Mouse (Mus musculus) frontal cortex, adult (tissue): ENCODE measurements around the gene Spint2.
"Not testable (repeated sequence)": the region's sequence is repeated elsewhere in the genome, so short reads cannot be mapped to it uniquely, and the experiment has no call there.

Source experiments
- ATAC-seq: cut with Nextera tagmentation; 2 replicates; pipeline ENCODE4 v1.9.2; 2017; ENCODE audit warnings: mild to moderate bottlenecking, moderate library complexity, mixed read lengths; ENCODE audit not compliant: low TSS enrichment

Gene Spint2

DNA sequence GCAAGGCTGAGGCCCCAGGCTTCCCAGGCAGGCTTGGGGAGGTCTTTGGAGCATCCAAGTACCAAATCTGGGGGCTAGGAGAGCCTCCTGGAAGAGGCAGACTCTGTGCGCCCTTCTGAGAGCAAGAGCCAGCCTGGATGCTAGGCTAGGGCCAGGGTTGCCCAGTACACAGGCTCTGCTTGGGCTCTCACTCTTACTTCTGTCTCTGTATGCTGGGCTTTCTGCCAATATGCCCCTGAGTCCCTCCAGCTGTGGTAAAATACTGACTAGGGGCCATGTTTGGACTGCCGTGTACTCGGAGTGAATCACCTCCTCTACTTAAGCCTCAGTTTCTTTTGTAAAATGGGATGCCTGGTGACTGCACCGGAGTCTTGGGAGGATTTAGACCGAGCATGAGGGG is 35.7 kb downstream of the Spint2 start:
- ATAC-seq: no peak

DNA sequence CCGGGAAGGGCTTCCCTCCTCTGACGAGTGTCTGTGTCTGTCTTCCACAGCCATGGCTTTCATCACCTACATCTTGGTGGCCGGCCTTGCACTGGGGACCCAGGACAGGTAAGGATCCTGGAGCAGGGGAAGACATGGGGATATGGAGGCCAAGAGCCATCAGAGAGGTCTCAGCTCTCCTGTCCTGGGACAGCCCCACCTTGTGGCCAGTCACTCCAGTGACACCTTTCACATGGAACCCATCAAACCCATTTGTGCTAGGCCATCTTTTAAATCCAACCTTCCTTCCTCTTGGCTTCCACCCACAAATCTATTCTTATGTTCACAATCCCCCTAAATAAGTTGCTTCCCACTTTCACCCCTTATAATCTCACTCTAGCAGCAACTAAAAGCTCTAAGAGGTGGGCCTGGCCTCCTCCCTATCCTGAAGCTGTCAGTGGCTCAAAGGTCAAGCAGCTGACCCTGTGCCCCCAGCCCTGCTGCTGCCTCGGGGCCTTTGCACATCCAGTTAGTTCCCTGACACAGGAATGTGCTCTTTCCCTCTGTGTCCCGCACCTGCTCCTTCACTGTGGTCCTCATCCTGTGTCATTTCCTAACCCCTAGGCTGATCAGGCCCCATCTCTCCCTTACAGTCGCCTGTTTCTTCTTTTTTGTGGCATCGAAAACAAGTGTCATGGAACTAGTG is 36.8 kb downstream of the Spint2 start:
- ATAC-seq: no peak

DNA sequence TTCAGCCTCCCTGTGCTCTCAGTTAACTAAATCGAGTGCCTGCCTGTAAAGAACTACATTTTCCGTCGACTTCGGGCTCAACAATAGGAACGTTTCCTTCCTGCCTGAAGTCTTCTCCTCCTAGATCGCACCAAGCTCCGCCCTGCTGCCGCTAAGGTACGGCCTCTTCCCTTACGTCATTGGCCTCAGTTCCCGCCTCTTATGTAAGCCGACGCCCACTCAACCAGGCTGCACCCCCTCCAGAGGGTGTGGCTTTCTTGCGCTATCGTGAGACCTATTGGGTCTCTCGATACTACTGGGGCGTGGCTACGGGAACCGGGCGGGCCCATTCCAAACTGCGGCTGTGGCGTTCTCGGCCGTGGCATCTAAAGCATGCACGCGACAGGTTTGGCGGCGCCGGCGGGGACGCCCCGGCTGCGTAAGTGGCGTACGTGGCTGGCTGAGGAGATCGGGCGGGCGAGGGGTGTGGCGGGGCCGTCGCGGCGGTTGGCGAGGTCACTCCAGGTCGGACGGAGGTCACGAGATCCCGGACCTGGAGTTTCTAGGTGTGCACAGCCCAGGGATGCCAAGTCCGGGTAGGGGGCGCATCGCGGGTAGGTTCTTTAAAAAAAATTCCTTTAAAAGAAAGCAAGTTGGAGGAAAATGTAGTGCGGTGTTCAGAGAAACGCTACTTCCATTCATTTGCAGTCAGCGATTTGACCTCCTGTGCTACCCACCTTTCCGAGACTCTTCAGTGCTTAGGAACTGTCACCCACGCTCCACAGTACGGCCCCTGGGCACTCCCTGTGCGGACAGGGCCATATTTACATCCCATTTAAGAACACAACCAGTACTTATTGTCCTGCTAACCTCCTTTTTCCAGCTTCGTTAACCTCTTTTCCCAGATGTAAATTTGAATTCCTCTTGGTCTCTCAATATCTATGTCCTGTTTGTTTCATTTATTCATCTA is 43.4 kb downstream of the Spint2 start, which contains the start of gene Yif1b:
Gene Yif1b (plus strand): TSS at position 311 of the 949 bp plus-strand sequence.
- peak; percentile 96 for ATAC-seq

DNA sequence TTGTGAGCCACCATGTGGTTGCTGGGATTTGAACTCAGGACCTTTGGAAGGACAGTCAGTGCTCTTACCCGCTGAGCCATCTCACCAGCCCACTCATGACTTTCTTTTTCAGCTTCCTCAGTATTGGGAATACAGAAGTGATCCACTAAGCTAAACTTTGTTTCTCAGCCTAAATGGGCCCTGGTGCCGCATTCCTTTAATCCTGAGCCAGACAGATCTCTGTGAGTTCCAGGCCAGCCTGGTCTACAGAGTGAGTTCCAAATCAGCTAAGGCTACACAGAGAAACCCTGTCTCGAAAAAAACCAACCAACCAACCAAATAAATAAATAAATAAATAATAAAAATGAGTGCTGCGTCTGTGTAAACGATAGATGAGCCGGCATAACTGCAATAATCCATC is 44.1 kb downstream of the Spint2 start:
- not testable (repeated sequence) for ATAC-seq

DNA sequence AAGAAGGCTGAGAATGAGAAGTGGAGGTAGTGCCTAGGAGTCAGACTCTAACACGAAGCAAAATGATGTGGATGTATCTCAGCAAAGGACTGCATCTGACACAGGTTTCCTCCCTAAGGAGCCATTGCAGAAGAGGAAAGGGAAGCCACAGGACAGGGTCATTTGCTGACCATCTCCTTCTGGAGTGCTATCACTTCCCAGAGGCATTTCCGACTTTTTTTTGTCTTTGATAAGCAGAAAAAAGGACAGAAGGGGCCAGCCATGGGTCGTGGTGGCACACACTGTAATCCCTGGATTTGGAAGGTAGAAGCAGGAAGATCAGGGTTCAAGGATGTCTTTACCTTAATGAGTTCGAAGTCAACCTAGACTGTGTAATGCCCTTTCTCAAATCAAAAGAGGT is 45.1 kb downstream of the Spint2 start:
- no peak for ATAC-seq

DNA sequence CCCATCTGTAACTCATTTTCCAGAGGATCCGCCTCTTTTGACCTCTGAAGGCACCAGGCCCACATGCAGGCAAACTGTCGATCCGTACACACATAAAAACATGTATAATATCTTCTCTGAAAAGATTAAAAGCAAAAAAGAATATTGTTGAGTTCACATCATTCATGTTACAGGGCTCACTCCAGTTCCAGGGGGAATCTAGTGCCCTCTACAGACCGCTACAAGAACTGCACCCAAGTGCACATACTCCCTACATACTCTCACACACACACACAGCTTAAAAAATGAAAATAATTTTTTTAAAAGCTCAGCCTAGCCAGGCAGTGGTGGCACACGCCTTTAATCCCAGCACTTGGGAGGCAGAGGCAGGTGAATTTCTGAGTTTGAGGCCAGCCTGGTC is 47.1 kb downstream of the Spint2 start:
- no peak for ATAC-seq

DNA sequence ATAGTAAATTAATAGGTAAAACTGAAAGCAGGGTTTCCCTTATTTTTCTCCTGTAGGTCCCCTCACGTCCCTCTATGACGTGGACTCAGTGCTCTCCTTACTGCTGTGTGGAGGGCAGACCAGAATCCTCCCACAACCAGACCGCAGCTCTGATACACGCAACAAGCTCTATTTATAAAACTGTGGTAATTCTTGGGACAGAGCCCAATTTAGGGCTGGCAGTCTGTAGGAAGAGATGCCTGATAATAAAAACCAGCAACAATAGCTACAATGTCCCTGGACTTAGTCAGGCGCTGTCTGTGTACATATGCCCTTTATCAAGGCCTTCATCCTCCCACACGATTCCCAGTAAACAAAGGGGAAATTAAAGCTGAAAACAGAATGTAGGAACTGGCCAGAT is 48.0 kb downstream of the Spint2 start:
- no peak for ATAC-seq

DNA sequence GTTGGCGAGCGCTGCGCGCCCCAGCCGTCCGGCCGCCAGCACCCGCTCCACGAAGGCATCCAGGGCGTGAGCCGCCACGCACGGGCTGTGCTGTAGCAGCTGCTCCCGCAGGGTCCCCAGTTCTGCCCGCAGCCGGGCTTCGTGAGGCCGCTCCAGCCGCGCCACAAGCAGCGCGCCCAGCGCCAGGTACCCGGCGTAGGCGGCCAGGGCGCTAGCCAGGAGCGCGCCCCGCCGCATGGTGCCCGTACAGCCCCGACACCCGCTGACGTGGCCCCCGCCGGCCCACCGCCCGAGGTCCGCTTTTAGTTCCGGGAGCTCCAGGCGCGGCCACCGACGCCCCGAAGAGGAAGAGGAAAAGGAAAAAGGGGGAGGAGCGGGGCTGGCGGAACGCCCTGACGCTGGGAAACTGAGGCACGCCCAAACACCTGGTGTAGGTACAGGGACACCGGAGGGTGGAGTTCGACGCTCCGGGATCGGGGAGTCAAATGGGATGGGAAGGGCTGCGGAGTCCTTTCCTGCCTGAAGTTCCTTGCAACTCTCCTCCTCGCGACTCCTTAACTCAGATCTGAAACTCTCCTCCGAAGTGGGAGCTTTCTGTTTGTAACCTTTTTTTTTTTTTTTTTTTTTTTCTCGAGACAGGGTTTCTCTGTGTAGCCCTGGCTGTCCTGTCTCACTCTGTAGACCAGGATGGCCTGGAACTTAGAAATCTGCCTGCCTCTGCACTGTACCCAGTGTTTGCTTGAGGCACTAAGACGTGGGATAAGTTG is 49.3 kb downstream of the Spint2 start, which contains the start of gene Kcnk6:
Gene Kcnk6 (minus strand): TSS at position 269 of the 767 bp plus-strand sequence.
- ATAC-seq: peak; percentile 34; the same call in 1 of the 2 replicates

DNA sequence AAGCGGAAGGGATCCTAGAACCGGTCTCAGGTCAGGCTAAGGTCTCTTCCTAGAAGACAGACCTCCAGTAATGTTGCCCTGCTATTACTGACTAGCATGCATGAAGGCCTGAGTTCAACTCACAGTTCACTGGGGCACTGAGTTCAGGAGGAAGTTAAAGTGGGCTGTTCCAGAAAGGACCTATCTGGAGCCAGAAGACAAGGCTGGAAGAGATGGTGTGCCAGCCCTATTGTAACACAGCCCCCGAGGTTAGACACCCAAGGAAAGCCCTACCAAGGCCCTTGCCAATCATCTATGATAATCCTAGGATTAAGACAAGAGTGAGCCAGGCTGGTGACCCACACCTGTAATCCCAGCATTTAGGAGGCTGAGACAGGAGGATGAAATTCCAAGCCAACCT is 50.2 kb downstream of the Spint2 start:
- no peak for ATAC-seq

DNA sequence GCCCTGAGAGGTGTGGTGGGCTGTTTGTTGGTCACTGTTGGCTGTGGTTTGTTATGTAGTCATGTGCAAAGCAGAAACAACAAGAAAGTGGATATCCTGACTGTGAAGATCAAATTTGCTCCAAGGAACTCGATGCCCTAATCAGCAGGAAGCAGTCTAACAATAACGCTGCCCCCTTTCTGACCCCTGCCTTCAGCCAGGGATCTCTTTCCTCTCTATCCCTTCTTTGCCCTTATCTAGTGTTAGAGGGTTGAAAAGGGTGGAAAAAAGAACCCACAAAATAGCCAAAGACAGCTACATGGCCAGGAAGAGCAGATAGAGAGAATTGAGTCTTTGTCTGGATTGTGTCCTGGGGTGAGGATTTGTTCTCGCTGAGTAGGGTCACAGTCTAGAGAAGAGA is 51.2 kb downstream of the Spint2 start:
- no peak for ATAC-seq

DNA sequence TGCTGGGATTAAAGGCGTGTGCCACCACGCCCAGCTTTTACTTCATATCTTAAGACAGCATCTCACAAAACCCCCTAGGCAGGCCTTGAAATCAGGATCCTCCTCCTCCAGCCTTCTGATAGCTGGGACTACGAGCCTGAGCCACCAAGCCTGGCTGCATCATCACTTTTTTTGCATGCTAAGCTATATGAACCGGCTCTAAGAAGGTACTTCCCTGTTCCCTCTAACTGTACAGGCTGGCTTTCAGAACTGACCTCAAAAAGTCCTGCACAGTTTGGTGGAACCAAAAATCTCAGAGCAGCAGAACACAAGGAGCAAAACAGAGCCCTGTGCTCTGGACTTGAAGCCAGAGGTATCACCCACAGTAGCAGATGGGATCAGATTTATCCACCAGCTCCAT is 53.5 kb downstream of the Spint2 start:
- no peak for ATAC-seq

DNA sequence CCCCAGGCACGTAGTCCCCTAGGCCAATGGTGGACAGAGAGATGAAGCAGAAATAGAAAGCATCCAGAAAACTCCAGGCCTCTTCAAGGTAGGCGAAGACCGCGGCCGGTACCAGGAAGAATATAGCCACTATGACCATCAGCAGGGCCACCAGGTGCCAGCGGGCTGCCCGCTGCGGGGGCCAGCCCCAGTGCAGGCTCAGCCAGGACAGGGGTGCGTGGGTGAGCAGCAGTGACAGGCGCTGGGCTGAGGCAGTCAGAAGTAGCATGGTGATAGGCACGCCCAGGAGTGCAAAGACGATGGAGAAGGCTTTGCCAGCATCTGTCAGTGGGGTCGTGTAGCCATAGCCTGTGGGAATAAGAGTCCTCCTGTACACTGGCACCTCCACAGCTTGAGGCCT is 56.2 kb downstream of the Spint2 start:
- ATAC-seq: peak; percentile 50; the same call in 1 of the 2 replicates

DNA sequence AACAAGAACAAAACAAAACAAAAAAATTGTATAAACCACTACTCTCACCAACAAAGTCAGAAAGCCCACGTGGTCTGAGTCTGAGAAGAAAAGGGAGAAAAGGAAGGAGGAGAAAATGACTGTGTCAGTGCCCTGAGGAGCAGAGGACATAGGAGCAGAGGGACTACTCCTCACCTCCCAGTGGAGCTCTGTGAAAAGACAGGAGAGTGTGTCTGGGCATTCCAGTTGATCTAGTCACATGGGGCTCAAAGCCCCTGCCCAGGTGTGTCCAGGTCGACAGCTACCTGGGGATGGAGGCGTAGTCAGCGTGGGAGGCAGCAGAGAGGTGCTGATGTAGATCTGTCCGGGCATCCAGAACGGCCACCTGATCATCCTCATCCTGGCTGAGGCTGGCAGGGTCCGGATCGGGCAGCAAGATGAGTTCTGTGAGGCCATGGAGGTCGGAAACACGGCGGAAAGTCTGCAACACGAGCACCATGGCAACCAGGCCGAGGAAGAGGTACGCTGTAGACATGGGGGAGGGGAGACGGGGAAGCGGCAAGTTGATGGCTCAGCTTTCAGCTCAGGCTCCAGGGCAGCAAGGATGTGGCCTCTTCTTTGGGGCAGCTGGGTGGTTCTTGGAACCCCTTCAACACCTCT is 56.8 kb downstream of the Spint2 start:
- no peak; the same call in 1 of the 2 replicates for ATAC-seq

DNA sequence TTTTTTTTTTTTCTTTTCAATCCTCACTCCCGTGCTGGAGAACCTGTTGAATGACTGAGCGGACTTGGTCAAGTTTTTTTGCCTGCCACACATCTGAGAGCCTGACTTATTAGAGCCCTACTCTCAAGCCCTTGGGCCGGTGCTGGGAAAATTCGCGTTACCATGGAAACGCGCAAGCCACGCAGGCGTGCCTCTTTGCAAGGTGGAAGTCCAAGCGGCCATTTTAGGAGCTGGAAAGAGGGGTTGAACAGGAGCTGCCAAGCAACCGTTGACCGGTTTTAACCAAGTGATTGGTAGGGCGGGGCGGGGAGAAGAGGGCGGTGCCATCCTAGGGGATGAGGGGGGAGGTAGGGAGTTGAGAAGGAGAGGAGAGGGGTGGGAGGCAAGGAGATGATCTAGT is 66.9 kb downstream of the Spint2 start:
- no peak for ATAC-seq

DNA sequence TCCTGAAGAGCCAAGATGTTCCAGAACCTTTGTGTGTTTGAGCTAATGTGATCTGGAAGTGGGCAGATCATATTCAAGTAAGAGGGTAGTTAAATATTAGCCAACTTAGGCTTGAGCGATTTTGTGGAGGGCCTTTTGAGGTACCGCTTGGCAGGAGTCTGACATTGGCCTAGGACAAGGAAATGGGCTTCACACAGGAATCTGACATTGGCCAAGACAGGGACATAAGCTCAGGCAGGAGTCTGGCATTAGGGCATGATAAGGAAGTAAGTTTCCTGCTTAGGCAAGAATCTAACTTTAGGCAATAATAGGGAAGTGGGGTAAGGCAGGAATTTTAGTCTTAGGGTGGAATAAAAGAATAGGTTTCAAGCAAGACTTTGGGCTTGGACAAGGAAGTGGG is 67.5 kb downstream of the Spint2 start:
- ATAC-seq: no peak

DNA sequence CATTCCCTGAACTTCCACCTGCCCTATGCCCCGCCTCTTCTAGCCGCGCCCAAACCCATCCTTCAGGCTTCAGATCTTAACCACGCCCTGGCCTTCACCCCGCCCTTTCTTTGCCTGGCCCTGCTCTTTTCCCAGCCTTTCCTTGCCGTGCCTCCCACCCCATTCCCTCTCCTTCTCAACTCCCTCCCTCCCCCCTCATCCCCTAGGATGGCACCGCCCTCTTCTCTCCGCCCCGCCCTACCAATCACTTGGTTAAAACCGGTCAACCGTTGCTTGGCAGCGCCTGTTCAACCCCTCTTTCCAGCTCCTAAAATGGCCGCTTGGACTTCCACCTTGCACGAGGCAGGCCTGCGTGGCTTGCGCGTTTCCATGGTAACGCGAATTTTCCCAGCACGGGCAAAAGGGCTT is 68.0 kb downstream of the Spint2 start, which contains the start of gene Catsperg1:
Gene Catsperg1 (minus strand): TSS at position 361 of the 408 bp plus-strand sequence.
- no peak for ATAC-seq

DNA sequence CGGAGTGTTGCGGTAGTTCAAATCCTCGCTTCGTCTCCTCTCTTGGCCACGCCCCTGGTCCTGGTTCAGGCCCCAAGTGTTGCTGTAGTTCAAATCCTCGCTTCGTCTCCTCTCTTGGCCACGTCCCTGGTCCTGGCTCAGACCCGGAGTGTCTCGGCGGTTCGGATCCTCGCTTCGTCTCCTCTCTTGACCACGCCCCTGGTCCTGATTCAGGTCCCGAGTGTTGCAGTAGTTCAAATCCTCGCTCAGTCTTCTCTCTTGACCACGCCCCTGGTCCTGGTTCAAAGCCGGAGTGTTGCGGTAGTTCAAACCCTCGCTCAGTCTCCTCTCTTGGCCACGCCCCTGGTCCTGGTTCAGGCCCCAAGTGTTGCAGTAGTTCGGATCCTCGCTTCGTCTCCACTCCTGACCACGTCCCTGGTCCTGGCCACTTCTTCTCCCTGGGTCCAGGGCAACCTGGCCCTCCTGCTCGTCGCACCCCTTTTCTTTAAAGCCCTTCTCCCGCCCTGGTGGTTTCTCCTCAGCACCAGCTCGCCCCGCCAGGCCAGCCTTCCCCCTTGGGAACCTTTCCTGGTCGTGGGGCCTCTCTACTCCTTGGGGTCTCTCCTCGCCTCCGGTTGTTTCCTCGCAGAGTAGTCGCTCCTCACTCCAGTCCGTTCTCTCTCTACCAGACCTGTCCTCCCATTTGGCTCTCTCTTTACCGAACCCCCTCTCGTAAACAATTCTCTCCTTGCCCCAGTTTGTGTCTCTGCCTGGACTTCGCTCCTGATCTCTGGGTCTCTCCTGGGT is 68.7 kb downstream of the Spint2 start:
- not testable (repeated sequence) for ATAC-seq

DNA sequence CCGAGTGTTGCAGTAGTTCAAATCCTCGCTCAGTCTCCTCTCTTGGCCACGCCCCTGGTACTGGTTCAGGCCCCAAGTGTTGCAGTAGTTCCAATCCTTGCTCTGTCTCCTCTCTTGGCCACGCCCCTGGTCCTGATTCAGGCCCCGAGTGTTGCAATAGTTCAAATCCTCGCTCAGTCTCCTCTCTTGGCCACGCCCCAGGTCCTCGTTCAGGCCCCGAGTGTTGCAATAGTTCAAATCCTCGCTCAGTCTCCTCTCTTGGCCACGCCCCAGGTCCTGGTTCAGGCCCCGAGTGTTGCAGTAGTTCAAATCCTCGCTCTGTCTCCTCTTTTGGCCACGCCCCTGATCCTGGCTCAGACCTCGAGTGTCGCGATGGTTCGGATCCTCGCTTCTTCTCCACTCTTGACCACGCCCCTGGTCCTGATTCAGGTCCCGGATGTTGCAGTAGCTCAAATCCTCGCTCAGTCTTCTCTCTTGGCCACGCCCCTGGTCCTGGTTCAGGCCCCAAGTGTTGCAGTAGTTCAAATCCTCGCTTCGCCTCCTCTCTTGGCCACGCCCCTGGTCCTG is 69.4 kb downstream of the Spint2 start:
- no peak for ATAC-seq

DNA sequence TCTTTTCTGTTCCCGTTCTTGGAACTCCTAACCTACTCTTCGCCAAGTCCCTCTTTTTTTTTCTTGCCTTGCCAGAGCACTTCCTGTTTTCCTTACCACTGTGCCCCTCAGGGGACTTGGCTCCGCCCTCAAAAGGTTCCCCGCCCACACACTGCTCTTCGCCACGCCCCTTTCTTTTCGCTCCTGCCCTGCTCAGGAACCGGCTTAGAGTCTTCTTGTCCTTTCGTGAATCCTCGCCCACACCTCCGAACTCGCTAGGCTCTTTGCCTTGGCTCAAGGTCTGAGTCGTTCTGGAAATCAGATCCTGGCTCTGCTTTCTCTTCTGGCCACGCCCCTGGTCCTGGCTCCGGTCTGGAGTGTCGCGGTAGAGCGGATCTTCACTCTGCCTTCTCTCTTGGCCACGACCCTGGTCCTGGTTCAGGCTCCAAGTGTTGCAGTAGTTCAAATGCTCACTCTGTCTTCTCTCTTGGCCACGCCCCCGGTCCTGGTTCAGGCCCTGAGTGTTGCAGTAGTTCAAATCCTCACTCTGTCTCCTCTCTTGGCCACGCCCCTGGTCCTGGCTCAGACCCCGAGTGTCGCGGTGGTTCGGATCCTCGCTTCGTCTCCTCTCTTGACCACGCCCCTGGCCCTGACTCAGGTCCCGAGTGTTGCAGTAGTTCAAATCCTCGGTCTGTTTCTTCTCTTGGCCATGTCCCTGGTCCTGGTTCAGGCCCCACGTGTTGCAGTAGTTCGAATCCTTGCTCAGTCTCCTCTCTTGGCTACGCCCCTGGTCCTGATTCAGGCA is 70.1 kb downstream of the Spint2 start:
- no peak for ATAC-seq
